Mouse (Mus musculus): ENCODE measurements around the gene Ppp1r14d.

DNA sequence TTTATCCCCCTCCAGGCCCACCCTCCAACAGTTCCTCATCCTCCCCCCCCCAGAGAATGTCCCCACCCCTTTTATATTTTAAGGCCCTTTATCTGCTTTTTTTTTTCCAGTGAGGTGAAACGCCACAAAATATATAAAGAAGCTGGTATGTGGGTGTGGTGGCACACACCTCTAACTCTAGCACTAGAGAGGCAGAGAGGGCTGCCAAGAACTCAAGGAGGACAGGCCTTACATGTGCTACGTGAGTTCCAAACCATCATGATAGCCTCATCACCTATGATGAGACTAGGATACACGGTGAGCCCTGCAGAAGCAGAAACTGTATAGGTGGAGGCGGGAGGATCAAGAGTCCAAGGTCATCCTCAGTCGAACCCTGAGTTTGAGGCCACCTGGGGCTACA, 38.7 kb downstream of the Ppp1r14d start:
- TF ChIP-seq CTCF (IDR thresholded peaks at IDR 0.05; ENCODE audit: extremely low read depth, insufficient read depth, insufficient read length, insufficient replicate concordance): no peak
- no peak for TF ChIP-seq POLR2A (IDR thresholded peaks at IDR 0.05; ENCODE audit: low read depth, low read length)
